Mouse (Mus musculus): ENCODE measurements around the gene Cic.

Cic gene

DNA sequence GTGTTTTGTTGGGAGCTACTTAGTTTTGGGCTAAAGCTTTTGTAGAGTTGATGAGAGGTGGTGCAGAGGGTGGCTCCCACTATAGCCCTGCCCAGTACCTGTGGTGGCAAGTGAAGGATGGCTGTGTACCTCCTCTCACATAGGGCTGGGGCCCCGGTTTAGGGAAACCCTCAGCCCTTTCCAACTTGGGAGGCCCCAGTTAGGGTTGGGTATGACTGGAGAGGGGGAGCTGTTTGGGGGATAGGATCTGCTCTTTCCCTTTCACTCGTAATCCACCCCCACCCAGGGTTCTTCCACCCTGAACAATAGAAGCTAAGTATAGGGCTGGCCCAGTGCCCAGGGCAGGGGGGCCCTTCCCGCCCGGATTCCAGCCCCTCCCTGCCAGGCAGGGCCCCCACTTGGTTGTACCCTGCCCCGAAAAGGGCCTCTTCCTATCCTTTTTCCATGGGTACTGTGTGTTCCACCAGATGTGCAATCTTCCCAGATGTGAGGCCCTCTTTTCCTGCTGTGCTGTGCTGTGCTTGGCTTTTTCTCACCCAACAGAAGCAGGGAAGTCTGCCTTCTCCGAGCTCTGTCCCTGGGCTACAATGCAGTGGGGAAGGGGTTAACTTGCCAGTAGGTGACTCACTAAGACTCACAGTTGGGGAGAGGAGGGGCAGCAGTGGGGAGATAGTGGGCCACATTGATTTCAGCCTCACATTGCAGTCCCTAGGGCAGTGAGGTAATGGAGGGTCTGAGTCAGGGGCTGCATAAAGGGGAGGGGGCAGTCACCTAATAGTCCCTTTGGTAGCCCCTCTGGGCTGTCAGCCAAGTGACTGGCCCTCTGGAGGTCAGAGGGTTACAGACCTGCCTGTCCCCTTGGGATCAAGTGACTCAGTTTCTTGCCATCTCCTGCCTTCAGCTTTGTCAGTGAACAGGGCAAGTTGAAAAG is 12.6 kb downstream of the Cic start:
- in situ Hi-C loops (cut with MboI, MseI) = loop anchor here (5.0 to 10.0 kb wide), 2 partner anchors 55 to 148 kb away; partner anchors contain the start of genes Dedd2 (in 2 of the 2) and Zfp526 (in 2 of the 2)

DNA sequence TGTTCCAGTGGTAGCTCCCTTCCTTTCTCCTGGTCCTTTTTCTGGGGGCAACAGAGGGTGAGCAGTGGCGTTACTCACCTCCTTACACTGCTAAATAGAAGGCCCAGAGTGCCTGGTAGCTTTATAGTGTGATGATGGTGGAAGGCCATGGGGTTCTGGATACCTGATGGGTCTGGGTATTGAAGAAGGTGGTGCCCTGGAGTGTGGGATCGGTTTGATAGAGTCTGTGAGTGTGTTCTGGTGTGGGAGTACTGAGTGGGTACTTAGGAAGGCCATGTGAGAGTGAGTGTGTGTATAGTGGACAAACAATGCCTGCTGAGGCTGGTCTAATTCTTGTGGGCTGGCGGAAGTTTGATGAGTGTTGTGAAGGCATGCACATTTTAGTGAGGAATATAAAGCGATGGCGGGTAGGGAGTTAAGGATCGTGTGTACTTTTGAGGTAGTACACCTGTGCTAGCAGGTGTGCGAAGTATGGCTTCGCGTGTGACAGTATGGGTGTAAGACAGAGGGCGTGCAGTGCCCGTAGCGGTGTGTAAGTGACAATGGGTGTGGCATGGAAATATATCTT is 13.7 kb downstream of the Cic start:
- in situ Hi-C loops (cut with MboI, MseI) = loop anchor here in 1 of 2 experiments (10.0 kb wide), 1 partner anchor 56 kb away; the partner anchor contains the start of genes Dedd2 and Zfp526

DNA sequence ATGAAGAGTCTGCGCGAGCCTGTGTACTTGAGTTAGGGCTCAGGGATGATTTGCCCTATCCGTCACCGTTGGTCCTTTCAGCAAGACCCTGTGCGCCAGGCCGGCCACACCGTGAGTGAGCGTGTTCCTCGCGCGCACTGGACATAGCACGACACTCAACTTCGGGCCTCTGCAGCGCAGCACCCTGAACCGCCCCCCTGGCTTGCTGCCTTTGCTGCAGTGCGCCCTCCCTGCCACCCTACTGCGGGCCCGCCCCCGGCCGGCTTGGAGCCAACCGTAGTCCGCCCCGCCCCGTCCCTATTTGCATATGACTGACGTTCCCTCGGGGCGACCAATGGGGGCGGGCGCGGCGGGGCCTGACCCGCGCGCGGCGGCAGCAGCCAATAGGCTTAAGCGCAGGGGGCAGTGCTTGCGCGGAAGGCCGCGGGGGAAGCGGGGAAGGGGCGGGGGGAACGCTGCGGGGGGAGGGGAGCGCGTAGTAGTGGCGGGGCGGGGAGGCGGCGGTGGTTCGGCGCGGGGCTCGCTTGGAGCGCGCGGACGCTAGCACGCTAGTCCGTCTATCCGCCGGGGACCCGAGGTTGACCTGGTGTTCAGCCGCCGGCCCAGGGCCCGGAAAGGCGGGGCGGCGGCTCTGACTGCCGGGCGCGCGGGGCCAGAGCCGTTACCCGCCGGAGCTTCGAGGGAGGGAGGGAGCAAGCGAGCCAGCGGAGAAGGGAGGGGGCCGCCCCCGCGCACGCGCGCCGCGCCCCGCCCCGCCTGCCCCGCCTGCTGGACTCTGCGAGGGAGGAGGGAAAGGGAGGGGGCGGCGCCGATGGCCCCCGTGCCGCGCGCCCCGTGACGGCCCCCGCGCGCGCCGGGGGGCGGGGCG is 14.5 kb downstream of the Cic start:
- in situ Hi-C loops (cut with MboI, MseI) = loop anchor here in 1 of 2 experiments (10.0 kb wide), 1 partner anchor 57 kb away; the partner anchor contains the start of genes Dedd2 and Zfp526

DNA sequence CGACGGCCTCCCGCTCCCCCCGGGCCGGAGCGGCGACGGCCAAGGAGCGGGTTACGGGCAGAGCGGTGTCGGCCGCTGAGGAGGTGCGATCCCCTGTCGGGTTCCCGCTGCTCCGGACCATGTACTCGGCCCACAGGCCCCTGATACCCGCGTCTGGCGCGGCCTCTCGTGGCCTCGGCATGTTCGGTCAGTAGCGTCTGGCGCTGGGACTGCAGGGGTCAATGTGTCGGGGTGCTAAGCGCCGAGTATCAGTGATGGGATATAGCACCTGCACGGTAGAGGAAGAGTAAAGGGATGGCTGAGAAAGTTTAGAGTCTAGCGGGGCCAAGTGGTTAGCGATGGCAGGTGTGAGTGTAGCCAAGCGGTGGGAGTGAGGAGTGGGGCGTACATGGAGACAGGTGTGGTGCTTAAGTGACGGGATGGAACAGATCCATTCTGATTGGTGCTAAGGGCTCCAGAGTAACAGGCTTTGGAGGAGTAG is 15.3 kb downstream of the Cic start:
- in situ Hi-C loops (cut with MboI, MseI) = loop anchor here in 1 of 2 experiments (10.0 kb wide), 1 partner anchor 58 kb away; the partner anchor contains the start of genes Dedd2 and Zfp526

DNA sequence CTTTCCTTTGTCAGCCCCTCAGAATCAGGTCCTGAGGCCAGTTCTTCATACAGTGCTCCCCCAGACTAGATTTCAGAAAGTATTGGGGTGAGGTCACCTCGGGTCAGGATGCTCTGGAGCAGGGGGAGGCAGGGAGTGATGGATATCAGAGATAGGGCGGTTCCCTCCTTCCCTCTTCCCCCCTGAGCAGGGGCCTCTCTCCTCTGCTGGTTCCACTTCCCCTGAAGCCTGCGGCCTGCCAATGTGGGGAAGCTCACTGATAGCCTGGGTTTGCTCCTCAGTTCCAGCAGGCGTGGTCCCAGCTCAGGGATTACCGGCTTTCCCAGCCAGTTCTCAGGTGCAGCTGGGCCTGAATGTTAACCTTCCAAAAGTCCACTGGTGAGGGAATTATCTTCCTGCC is 16.1 kb downstream of the Cic start:
- in situ Hi-C loops (cut with MboI, MseI) = loop anchor here in 1 of 2 experiments (10.0 kb wide), 1 partner anchor 59 kb away; the partner anchor contains the start of genes Dedd2 and Zfp526

DNA sequence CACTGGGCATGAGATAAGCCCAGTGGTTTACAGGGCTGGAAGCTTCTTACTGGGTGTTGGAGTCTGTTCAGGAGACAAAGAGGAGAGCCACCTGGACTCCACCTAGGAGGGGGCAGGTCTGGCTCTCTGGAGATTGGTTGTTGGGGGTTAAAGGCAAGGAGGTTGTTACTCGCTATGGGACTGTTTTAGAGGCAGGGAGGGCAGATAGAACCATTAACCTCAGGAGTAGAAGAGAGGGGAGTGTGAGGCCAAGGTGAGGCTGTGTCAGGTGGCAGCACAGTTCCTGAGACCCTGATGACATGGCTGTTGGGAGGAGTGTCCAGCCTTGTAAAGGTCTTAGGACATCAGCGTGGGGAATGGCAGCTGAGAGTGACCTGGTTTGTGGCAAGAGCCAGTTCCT is 16.7 kb downstream of the Cic start:
- in situ Hi-C loops (cut with MboI, MseI) = loop anchor here in 1 of 2 experiments (10.0 kb wide), 1 partner anchor 59 kb away; the partner anchor contains the start of genes Dedd2 and Zfp526

DNA sequence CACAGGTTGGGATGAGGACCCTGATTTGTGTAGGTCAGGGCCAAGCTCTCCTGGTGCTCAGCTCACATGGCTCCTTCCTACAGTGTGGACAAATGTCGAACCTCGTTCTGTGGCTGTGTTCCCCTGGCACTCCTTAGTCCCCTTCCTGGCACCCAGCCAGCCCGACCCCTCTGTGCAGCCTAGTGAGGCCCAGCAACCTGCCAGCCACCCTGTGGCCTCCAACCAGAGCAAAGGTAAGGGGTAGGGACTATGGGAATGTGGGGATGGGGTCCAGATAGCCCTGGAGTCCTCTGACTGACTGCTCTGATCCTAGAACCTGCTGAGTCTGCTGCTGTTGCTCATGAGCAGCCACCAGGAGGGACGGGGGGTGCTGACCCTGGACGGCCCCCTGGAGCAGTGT is 17.3 kb downstream of the Cic start:
- in situ Hi-C loops (cut with MboI, MseI) = loop anchor here in 1 of 2 experiments (10.0 kb wide), 1 partner anchor 60 kb away; the partner anchor contains the start of genes Dedd2 and Zfp526

DNA sequence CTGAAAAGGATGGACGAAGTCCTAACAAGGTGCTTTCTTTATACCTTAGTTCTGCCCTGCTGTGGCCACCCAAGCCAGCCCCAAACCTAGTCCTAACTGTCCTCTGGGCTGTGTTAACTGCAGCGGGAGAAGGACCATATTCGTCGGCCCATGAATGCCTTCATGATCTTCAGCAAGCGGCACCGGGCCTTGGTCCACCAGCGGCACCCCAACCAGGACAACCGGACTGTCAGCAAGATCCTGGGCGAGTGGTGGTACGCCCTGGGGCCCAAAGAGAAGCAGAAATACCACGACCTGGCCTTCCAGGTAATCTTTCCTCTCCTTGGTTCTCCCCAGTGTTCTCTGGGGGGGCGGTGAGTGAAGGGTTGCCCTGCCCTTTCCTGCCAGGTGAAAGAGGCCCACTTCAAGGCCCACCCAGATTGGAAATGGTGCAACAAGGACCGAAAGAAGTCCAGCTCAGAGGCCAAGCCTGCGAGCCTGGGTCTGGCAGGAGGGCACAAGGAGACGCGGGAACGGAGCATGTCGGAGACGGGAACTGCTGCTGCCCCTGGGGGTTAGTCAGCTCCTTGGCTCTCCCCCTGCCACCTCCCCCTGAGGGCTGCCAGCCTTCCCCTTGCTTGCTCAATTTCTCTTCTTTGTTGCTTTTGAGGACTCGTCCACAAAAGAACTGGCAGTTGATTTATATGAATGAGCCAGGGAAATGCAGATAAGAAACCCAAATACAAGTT is 18.2 kb downstream of the Cic start:
- in situ Hi-C loops (cut with MboI, MseI) = loop anchor here in 1 of 2 experiments (10.0 kb wide), 1 partner anchor 61 kb away; the partner anchor contains the start of genes Dedd2 and Zfp526

DNA sequence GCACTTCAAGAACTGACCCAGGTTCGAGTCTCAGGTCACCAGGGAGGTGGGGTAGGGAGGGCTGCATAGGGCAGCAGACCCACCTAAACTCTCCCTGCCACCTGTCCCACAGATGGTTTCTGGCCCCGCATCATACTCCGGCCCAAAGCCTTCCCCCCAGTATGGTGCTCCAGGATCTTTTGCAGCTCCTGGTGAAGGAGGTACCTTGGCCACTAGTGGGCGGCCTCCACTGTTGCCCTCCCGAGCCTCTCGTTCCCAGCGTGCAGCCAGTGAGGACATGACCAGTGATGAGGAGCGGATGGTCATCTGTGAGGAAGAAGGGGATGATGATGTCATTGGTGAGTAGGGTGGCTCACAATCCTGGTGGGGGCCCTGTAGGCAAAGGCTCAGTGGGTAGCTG is 19.5 kb downstream of the Cic start:
- in situ Hi-C loops (cut with MboI, MseI) = loop anchor here in 1 of 2 experiments (10.0 kb wide), 1 partner anchor 62 kb away; the partner anchor contains the start of genes Dedd2 and Zfp526

DNA sequence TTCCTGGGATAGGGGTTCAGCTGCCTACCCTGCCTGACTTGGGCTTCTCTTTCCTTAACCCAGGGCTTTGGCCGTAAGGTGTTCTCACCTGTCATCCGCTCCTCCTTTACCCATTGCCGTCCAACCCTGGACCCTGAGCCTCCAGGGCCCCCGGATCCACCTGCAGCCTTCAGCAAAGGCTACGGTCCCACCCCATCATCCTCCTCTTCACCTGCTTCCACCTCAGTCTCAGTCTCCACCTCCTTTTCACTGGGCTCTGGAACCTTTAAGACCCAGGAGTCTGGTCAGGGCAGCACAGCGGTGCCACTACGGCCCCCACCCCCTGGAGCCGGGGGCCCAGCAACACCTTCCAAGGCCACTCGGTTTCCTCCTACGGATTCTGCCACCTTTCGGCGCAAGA is 20.5 kb downstream of the Cic start:
- in situ Hi-C loops (cut with MboI, MseI) = loop anchor here in 1 of 2 experiments (10.0 kb wide), 1 partner anchor 63 kb away; the partner anchor contains the start of genes Dedd2 and Zfp526

DNA sequence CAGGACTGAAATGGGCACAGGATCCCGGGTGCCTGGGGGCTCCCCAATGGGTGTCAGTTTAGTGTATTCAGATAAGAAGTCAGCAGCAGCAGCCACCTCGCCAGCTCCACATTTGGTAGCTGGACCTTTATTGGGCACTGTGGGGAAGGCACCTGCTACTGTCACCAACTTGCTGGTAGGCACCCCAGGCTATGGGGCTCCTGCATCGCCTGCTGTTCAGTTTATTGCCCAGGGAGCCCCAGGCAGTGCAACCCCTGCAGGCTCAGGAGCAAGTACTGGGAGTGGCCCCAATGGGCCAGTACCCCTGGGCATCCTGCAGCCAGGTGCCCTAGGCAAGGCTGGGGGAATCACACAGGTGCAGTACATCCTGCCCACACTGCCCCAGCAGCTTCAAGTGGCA is 21.2 kb downstream of the Cic start:
- in situ Hi-C loops (cut with MboI, MseI) = loop anchor here in 1 of 2 experiments (10.0 kb wide), 1 partner anchor 64 kb away; the partner anchor contains the start of genes Dedd2 and Zfp526

DNA sequence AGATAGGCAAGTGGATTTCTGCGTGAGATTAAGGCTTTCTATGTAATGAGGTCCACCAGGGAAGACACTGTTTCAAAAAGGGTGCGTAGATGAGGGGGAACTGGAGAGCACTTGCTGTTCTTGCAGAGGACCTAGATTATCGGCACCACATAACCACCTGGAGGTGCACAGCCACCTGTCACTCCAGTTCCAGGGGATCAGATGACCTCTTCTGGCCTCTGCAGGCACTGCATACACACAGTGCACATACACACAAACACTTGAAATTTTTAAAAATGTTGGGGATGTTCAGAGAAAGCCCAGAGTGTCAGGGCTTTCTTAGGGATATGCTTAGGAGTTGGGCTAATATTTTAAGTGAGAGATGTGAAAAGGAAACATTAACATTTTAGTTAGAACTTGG is 22.4 kb downstream of the Cic start:
- in situ Hi-C loops (cut with MboI, MseI) = loop anchor here in 1 of 2 experiments (10.0 kb wide), 1 partner anchor 65 kb away; the partner anchor contains the start of genes Dedd2 and Zfp526

DNA sequence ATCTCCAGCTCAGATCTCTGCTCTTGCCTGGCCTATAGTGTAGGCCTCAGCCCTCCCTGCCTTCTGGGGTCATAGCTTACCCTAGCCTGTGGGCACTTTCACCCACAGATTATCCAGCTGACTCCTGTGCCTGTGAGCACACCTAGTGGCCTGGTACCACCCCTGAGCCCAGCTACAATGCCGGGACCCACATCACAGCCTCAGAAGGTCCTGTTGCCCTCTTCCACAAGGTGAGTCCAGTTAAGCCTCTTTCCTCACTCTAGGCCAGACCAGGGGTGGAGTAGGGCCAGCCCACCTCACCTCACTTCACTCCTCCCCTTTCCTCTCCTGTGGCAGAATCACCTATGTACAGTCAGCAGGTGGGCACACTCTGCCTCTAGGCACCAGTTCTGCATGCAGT is 23.0 kb downstream of the Cic start:
- in situ Hi-C loops (cut with MboI, MseI) = no loop called here

DNA sequence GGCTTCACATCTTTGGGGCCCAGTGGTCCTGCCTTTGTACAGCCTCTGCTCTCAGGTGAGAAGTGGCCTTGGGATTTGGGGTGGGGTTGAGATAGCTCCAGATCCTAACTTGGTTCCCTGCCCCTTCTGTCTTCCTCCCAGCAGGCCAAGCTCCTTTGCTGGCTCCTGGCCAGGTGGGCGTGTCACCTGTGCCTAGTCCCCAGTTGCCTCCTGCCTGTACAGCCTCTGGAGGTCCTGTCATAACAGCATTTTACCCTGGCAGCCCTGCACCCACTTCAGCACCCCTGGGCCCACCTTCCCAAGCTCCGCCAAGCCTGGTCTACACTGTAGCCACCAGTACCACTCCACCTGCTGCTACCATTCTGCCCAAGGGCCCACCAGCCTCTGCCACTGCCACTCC is 23.4 kb downstream of the Cic start:
- in situ Hi-C loops (cut with MboI, MseI) = no loop called here

DNA sequence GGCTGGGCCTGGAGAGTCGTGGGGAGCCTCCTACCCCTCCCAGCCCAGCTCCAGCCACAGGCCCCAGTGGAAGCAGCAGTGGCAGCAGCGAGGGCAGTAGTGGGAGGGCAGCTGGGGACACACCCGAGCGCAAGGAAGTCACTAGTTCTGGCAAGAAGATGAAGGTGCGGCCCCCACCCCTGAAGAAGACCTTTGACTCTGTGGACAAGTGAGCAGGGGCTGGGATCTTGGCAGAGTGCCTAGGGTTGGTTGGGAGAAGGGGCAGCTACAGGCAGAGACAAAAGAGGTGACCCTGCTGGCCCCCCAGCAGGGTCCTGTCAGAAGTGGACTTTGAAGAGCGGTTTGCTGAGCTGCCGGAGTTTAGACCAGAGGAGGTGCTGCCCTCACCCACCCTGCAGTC is 24.6 kb downstream of the Cic start:
- in situ Hi-C loops (cut with MboI, MseI) = no loop called here

DNA sequence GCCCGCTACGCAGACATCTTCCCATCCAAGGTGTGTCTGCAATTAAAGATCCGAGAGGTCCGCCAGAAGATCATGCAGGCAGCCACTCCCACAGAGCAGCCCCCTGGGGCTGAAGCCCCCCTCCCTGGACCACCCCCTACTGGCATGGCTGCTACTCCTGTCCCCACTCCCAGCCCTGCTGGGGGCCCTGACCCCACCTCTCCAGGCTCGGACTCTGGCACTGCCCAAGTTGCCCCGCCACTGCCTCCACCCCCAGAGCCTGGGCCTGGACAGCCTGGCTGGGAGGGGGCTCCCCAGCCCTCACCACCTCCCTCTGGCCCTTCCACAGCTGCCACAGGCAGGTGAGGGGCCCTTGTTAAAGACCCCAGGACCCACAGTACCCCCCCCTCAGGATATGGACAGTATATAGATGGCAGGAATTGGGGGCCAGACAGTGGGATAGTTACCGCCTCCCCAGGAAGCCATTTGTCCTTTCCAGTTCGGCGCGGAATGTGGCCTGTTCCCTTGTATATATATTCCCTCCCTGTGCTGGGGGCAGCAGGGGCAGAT is 25.8 kb downstream of the Cic start:
- in situ Hi-C loops (cut with MboI, MseI) = no loop called here

DNA sequence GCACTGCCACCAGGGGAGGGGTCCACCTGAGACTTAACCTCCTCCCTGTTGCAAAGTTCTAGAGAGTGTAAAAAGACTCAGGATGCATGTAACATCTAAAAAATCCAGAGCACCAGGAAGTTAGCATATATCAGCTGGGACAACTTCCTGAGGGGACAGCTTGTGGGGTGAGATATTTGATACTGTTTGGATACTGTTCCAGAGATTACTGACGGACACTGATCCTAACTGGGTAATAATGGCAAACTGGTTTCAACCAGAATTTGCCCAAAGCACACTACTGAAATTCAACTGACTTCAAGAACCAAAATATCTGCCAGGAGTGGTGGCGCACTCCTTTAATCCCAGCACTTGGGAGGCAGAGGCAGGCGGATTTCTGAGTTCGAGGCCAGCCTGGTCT is 27.0 kb downstream of the Cic start:
- in situ Hi-C loops (cut with MboI, MseI) = no loop called here

DNA sequence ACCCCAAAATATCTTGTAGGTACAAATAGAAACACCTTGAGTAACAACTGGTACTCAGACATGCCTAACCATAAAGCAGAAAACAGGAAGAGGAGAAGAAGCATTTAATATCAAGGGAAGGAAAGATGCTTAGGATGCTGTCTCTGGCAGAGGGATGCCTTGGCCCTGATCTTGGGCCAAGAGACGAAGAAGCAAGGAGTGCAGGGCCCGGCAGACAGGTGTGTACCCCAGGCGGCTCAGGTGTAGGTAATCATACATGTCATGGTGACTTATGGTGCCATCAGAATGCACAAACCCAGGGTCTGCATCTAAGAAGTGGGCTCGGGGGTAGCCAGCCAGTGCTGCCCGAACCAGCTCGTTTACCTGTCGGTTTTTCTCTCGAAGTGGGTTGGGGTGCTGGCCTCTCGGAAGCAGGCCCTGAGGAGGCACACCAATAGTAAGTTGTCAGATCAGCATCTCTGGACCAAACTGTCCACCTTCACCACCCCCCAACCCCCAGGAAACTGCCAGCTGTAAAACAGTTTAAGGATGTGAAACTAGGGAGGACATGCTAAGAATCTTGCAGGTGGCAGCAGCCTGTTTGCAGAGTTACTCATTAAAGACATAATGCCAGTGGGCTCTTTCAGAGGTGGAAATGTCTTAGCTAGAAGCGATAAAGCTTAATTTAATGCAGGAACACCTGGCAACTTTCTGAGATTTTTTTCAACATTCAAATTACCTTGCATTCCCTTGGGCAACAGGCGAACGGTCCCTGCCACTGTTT is 27.6 kb downstream of the Cic start:
- in situ Hi-C loops (cut with MboI, MseI) = no loop called here

DNA sequence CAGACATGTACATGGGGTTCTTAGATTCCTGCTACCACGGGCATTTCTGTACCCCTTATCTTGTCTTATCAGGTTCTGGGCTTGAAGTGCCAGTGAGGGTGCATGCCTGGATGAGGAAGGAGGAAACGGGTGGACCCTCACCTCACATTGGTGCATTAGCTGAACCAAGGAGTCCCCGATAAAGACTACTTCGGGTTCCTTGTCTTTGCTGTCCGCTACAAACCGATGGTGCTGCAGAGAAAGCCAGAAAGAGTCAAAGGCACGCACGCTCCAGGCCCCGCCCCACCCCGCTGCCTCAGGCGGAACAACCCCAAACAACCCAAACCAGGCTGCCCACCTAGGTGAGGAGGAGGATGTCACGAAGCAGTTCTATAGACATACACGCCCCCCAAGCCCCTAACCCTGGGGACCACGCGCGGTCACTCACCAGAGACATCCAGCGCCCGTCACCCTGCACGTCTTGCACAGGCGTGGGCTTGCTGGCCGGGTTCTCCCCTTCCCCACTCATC is 29.5 kb downstream of the Cic start:
- in situ Hi-C loops (cut with MboI, MseI) = no loop called here

All from T-helper 17 cell (primary cell).